Mouse (Mus musculus): Measurements from ENCODE around the gene Figla. TPM values are rescaled to one million over a fixed set of nuclear protein-coding genes. Genes with fewer than 3 reads are reported as not detected.
"Not testable (repeated sequence)": the region's sequence is repeated elsewhere in the genome, so short reads cannot be mapped to it uniquely, and the experiment has no call there.

Gene Figla
- not detected in 2 replicates for polyA plus RNA-seq (2011; ENCODE audit: insufficient read depth, insufficient read length, low replicate concordance, missing spikeins)

- Histone ChIP-seq H3K27ac (ENCODE audit: control insufficient read depth, insufficient read depth, low read depth, low read length, poor library complexity) (no peak within 1 kb of the TSS), H3K4me1 (ENCODE audit: control insufficient read depth, insufficient read depth, low read length) (no peaks in the 10 kb centered on the region; the same call in 1 of the 2 replicates), H3K4me3 (replicated peaks; ENCODE audit: control insufficient read depth, low read depth, low read length) (no peak within 1 kb of the TSS)
- WGBS: 80% methylated on average over 9 of the region's 9 CpGs
- TF ChIP-seq CTCF (IDR thresholded peaks at IDR 0.05; ENCODE audit: control insufficient read depth, insufficient read depth, low read length) (no peak), POLR2A (IDR thresholded peaks at IDR 0.05; ENCODE audit: borderline replicate concordance, control insufficient read depth, low read depth, low read length) (no peak)
Observed at GRCm38 (mm10) chr6:86015871-86016270, at the start of gene Figla. Gene Figla, plus strand, starts transcription at chr6:86016171.

GRCm38 (mm10) chr6:85966686-85967085 lies 49.3 kb upstream of the Figla start:
- TF ChIP-seq CTCF (IDR thresholded peaks at IDR 0.05; ENCODE audit: control insufficient read depth, insufficient read depth, low read length): peak; percentile 57; the same call in 1 of the 2 replicates
- peak; percentile 22; the same call in 1 of the 2 replicates for TF ChIP-seq POLR2A (IDR thresholded peaks at IDR 0.05; ENCODE audit: borderline replicate concordance, control insufficient read depth, low read depth, low read length)
- Histone ChIP-seq H3K27ac (ENCODE audit: control insufficient read depth, insufficient read depth, low read depth, low read length, poor library complexity) (peak overlapping the region; percentile 71), H3K4me1 (ENCODE audit: control insufficient read depth, insufficient read depth, low read length) (peaks cover 4% of the 10 kb centered on the region; the same call in 1 of the 2 replicates), H3K4me3 (replicated peaks; ENCODE audit: control insufficient read depth, low read depth, low read length) (no peak overlapping the region)
- WGBS: 57% methylated on average over 4 of the region's 4 CpGs

GRCm38 (mm10) chr6:85969889-85970288 lies 46.1 kb upstream of the Figla start:
- WGBS: 42% methylated on average over 2 of the region's 2 CpGs
- H3K4me1 ChIP-seq (ENCODE audit: control insufficient read depth, insufficient read depth, low read length): peaks cover 4% of the 10 kb centered on the region; the same call in 1 of the 2 replicates
- H3K27ac ChIP-seq (ENCODE audit: control insufficient read depth, insufficient read depth, low read depth, low read length, poor library complexity): no peak overlapping the region
- no peak overlapping the region for H3K4me3 ChIP-seq (replicated peaks; ENCODE audit: control insufficient read depth, low read depth, low read length)
- TF ChIP-seq POLR2A (IDR thresholded peaks at IDR 0.05; ENCODE audit: borderline replicate concordance, control insufficient read depth, low read depth, low read length) (no peak), CTCF (IDR thresholded peaks at IDR 0.05; ENCODE audit: control insufficient read depth, insufficient read depth, low read length) (no peak)

GRCm38 (mm10) chr6:85972699-85973098 lies 43.3 kb upstream of the Figla start:
- TF ChIP-seq POLR2A (IDR thresholded peaks at IDR 0.05; ENCODE audit: borderline replicate concordance, control insufficient read depth, low read depth, low read length) (no peak), CTCF (IDR thresholded peaks at IDR 0.05; ENCODE audit: control insufficient read depth, insufficient read depth, low read length) (no peak)
- no peaks in the 10 kb centered on the region for H3K4me1 ChIP-seq (ENCODE audit: control insufficient read depth, insufficient read depth, low read length)
- 81% methylated on average over 3 of the region's 3 CpGs for WGBS
- H3K4me3 ChIP-seq (replicated peaks; ENCODE audit: control insufficient read depth, low read depth, low read length): no peak overlapping the region
- H3K27ac ChIP-seq (ENCODE audit: control insufficient read depth, insufficient read depth, low read depth, low read length, poor library complexity): no peak overlapping the region

GRCm38 (mm10) chr6:85973336-85973735 lies 42.6 kb upstream of the Figla start:
- Histone ChIP-seq H3K4me1 (ENCODE audit: control insufficient read depth, insufficient read depth, low read length) (no peaks in the 10 kb centered on the region), H3K4me3 (replicated peaks; ENCODE audit: control insufficient read depth, low read depth, low read length) (no peak overlapping the region), H3K27ac (ENCODE audit: control insufficient read depth, insufficient read depth, low read depth, low read length, poor library complexity) (no peak overlapping the region)
- TF ChIP-seq POLR2A (IDR thresholded peaks at IDR 0.05; ENCODE audit: borderline replicate concordance, control insufficient read depth, low read depth, low read length) (no peak), CTCF (IDR thresholded peaks at IDR 0.05; ENCODE audit: control insufficient read depth, insufficient read depth, low read length) (no peak)
- WGBS: 82% methylated on average over 3 of the region's 3 CpGs

- H3K4me1 ChIP-seq (ENCODE audit: control insufficient read depth, insufficient read depth, low read length): no peaks in the 10 kb centered on the region
- H3K27ac ChIP-seq (ENCODE audit: control insufficient read depth, insufficient read depth, low read depth, low read length, poor library complexity): no peak overlapping the region
- TF ChIP-seq POLR2A (IDR thresholded peaks at IDR 0.05; ENCODE audit: borderline replicate concordance, control insufficient read depth, low read depth, low read length): no peak
- TF ChIP-seq CTCF (IDR thresholded peaks at IDR 0.05; ENCODE audit: control insufficient read depth, insufficient read depth, low read length): no peak
- H3K4me3 ChIP-seq (replicated peaks; ENCODE audit: control insufficient read depth, low read depth, low read length): no peak overlapping the region
- 66% methylated on average over 10 of the region's 10 CpGs for WGBS
Observed at GRCm38 (mm10) chr6:85974941-85975617, 40.9 kb upstream of the Figla start.

- H3K4me1 ChIP-seq (ENCODE audit: control insufficient read depth, insufficient read depth, low read length): no peaks in the 10 kb centered on the region
- no peak overlapping the region for H3K4me3 ChIP-seq (replicated peaks; ENCODE audit: control insufficient read depth, low read depth, low read length)
- TF ChIP-seq CTCF (IDR thresholded peaks at IDR 0.05; ENCODE audit: control insufficient read depth, insufficient read depth, low read length) (no peak), POLR2A (IDR thresholded peaks at IDR 0.05; ENCODE audit: borderline replicate concordance, control insufficient read depth, low read depth, low read length) (no peak)
- H3K27ac ChIP-seq (ENCODE audit: control insufficient read depth, insufficient read depth, low read depth, low read length, poor library complexity): no peak overlapping the region
- 80% methylated on average over 1 of the region's 1 CpGs for WGBS
Observed at GRCm38 (mm10) chr6:85975761-85976160, 40.2 kb upstream of the Figla start.

GRCm38 (mm10) chr6:85976242-85976641 lies 39.7 kb upstream of the Figla start:
- H3K27ac ChIP-seq (ENCODE audit: control insufficient read depth, insufficient read depth, low read depth, low read length, poor library complexity): no peak overlapping the region
- no peak for TF ChIP-seq POLR2A (IDR thresholded peaks at IDR 0.05; ENCODE audit: borderline replicate concordance, control insufficient read depth, low read depth, low read length)
- no peak for TF ChIP-seq CTCF (IDR thresholded peaks at IDR 0.05; ENCODE audit: control insufficient read depth, insufficient read depth, low read length)
- H3K4me3 ChIP-seq (replicated peaks; ENCODE audit: control insufficient read depth, low read depth, low read length): no peak overlapping the region
- H3K4me1 ChIP-seq (ENCODE audit: control insufficient read depth, insufficient read depth, low read length): no peaks in the 10 kb centered on the region
- WGBS: 80% methylated on average over 5 of the region's 5 CpGs

GRCm38 (mm10) chr6:85978736-85979135 lies 37.2 kb upstream of the Figla start:
- not testable (repeated sequence) for H3K27ac ChIP-seq (ENCODE audit: control insufficient read depth, insufficient read depth, low read depth, low read length, poor library complexity); H3K4me1 ChIP-seq (ENCODE audit: control insufficient read depth, insufficient read depth, low read length); H3K4me3 ChIP-seq (replicated peaks; ENCODE audit: control insufficient read depth, low read depth, low read length)
- WGBS: 82% methylated on average over 4 of the region's 4 CpGs
